Mouse (Mus musculus) lung, postnatal 0 days (tissue): ENCODE measurements around the gene Prkce.

Source experiments
- CTCF ChIP-seq: IDR thresholded peaks from 2 replicates; pipeline ENCODE4 v1.5.1; 2016; ENCODE audit warnings: antibody characterized with exemption, mild to moderate bottlenecking
- EP300 ChIP-seq: IDR thresholded peaks from 2 replicates; pipeline ENCODE4 v1.6.1; 2016; ENCODE audit warnings: antibody characterized with exemption, mild to moderate bottlenecking, control low read depth

DNA sequence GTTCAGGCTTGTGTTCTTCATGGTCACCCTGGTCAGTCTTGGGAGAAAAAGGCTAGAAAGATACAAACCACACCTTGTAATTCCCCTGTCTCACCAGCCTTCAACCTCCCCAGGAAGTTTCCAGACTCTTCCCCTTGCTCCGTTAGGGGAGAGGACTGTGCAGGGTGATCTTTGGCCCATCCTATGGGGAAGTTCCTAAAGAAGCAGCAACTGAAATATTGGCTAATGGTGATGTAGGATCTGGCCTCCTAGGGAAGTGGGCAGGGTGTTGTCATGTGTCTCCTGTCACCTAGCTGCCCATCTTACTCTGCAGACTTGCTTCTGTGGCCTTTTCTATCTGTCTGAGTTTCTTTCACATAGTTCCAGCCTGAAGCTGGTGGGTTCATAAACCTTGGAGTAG, 538.9 kb downstream of the Prkce start:
- no peak for TF ChIP-seq CTCF
- TF ChIP-seq EP300 = no peak
